Mouse (Mus musculus) gastrocnemius, adult 2 months (tissue): ENCODE data around the gene Foxn3. TPM values are rescaled to one million over a fixed set of nuclear protein-coding genes. Genes with fewer than 3 reads are reported as not detected.

Source experiments
- DNase-seq: peaks from one replicate; pipeline ENCODE4 v3.0.0; 2022
- H3K27ac ChIP-seq: fragments of 200-600 bp; 2 replicates; pipeline ENCODE4 v1.8.1; 2022; ENCODE audit warnings: mild to moderate bottlenecking
- H3K4me3 ChIP-seq: fragments of 200-600 bp; 2 replicates; pipeline ENCODE4 v1.8.1; 2022; ENCODE audit warnings: mild to moderate bottlenecking, moderate library complexity
- CTCF ChIP-seq: fragments of 200-600 bp; IDR thresholded peaks from 2 replicates; pipeline ENCODE4 v1.8.1; 2022; ENCODE audit warnings: antibody characterized with exemption, mild to moderate bottlenecking, moderate library complexity
- intact Hi-C: fragments of 180-260 bp; cut with DNase I; formaldehyde crosslinking; loops from one replicate; pipeline ENCODE4 v1.15.1; 2025
- total RNA-seq, 2 experiments: library from RNA; stranded (reverse); gene quantifications; 2 replicates each; pipeline ENCODE4 v1.2.3; 2021

The Foxn3 gene
- total RNA-seq, 2 experiments from 2014 or later = 190 to 201 TPM

DNA sequence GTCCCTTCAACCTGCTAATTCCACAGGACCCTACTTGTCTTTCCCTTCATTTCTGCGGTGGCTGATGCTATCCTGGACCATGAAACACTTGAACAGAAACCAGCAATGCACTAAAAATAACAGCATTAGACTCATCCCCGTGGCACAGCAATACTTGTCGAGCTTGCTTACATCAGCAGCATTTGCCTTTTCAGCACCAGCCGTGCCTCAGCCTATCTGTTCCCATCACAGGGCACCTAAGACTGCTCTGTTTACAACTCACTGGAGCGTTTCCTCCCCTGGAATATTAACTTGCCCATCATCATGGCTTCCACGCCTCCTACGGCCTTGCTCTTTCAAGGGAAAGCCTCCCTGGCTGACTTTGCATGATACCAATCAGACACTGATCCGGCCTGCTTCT, 185.1 kb downstream of the Foxn3 start:
- intact Hi-C loops = loop anchor here (5.0 kb wide), 2 partner anchors 36 to 71 kb away; no protein-coding TSS in a partner anchor
- DNase-seq = peak; percentile 63
- Histone ChIP-seq H3K4me3 (peak overlapping the region; percentile 7; the same call in 1 of the 2 replicates), H3K27ac (peak overlapping the region; percentile 80)
- no peak for TF ChIP-seq CTCF

DNA sequence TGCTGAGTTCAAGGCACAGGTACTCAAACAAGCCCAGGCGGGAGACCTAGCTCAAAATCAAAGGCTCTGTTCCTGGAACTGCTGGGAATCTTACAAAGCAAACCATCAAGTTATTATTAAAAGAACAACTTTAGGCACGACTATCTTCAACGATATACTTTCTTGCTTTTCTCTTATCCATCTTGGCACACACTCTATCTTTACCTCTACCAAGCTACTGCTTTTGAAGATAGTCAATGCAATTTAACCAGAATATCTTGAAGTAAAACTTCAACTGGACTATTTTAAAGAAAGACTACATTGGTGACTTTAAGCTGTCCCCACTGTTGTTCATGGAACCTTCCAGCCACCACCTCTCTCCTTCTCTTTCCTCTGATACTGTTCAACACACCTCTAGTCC, 185.7 kb downstream of the Foxn3 start:
- Histone ChIP-seq H3K27ac (peak overlapping the region; percentile 80), H3K4me3 (no peak overlapping the region)
- intact Hi-C loops = loop anchor here (5.0 kb wide), 2 partner anchors 35 to 70 kb away; no protein-coding TSS in a partner anchor
- no peak for DNase-seq
- TF ChIP-seq CTCF = no peak

DNA sequence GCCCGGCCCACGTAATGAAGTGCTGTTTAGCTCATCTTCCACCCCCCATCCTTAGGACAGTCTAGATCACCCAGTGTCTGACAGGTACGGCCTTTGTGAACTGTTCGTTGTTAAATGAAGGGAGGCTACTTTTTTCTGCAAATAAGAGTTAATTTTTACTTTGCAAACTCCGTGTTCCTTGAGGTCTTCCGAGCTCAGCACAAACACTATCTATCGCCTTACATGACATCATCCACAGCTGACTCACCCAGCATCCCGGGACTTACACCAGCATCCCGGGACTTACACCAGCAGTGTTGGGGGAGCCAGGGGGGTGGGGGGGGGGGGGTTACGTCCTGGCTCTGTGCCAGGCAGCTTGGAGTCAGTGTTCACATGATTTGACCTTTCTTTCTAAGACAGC, 186.3 kb downstream of the Foxn3 start:
- Histone ChIP-seq H3K27ac (peak overlapping the region; percentile 81), H3K4me3 (no peak overlapping the region)
- no peak for TF ChIP-seq CTCF
- peak; percentile 57 for DNase-seq
- intact Hi-C loops = loop anchor here (5.0 kb wide), 2 partner anchors 35 to 70 kb away; no protein-coding TSS in a partner anchor

- no peak for TF ChIP-seq CTCF
- peak overlapping the region; percentile 81 for H3K27ac ChIP-seq
- intact Hi-C loops = loop anchor here (5.0 kb wide), 2 partner anchors 34 to 69 kb away; no protein-coding TSS in a partner anchor
Observed at GRCm38 (mm10) chr12:99375878-99376454, 187.4 kb downstream of the Foxn3 start.

DNA sequence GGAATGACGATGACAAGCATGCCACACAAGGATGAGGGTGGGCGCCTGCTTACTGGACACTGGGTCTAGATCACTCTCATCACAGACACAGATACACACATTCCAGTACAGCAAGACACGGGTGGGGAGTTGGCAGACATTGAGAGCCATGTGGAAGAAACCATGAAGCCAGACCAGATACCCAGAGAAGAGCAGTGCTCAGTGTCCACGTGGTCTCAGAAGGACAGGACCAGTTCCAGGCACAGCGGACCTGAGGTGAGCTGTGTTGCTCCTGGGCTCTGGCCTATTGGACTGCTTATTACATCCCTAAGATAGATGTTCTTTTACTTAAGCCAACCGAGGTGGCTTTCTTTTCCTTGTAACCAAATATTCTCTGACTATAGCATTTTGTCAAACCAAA, 188.0 kb downstream of the Foxn3 start:
- intact Hi-C loops = loop anchor here (5.0 kb wide), 2 partner anchors 33 to 68 kb away; no protein-coding TSS in a partner anchor
- peak overlapping the region; percentile 81 for H3K27ac ChIP-seq
- DNase-seq = peak; percentile 57
- TF ChIP-seq CTCF = no peak
- H3K4me3 ChIP-seq = no peak overlapping the region

More at GRCm38 (mm10) chr12:99375878-99376454, 187.4 kb downstream of the Foxn3 start:
- H3K4me3 ChIP-seq = no peak overlapping the region
- DNase-seq = no peak

GRCm38 (mm10) chr12:99374099-99374600, 189.2 kb downstream of the Foxn3 start:
- H3K4me3 ChIP-seq = peak overlapping the region; percentile 34
- DNase-seq = peak; percentile 90
- intact Hi-C loops = loop anchor here (5.0 kb wide), 1 partner anchor 157 kb away; no protein-coding TSS in a partner anchor
- peak; percentile 8; the same call in 1 of the 2 replicates for TF ChIP-seq CTCF
- peak overlapping the region; percentile 81 for H3K27ac ChIP-seq

DNA sequence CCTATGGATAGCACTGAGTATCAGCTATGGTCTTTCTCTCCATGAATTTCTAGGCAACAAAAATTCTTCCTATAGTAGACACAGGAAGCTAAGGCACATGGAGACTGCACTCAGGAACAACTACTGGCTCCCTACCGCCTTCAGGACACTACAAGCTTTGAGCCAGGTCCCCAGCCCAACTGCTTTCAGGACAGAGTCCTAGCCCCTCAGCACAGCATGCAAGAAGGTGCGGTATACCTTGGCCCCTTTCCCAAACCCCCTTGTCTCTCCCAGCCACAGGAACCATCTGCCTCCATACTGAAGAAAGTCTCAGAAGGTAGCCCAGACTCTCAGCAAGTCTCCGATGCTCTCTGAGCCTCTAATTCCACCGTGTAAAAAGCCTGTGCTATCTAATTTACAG, 189.8 kb downstream of the Foxn3 start:
- intact Hi-C loops = loop anchor here (5.0 kb wide), 1 partner anchor 156 kb away; no protein-coding TSS in a partner anchor
- TF ChIP-seq CTCF = no peak
- no peak for DNase-seq
- Histone ChIP-seq H3K27ac (peak overlapping the region; percentile 81), H3K4me3 (peak overlapping the region; percentile 34)

DNA sequence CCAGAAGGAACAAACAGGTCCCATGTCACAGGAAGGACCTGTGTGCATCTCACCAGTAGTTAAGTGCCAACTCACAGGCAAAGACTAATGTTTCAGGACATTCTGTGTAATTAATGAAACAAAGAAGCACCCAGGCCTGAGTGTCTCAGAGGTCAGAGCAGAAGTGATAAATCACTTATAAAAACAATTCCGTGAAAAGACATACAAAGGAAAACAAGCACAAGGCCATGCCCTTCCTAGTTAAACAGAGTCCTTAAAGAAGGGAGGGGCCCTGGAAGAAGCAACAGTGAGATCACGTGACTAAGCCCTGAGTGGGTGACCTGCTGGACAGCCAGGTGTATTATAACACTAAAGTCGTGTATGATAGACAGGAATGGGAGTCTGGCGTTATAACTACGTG, 191.9 kb downstream of the Foxn3 start:
- intact Hi-C loops = loop anchor here (5.0 kb wide), 1 partner anchor 154 kb away; no protein-coding TSS in a partner anchor

DNA sequence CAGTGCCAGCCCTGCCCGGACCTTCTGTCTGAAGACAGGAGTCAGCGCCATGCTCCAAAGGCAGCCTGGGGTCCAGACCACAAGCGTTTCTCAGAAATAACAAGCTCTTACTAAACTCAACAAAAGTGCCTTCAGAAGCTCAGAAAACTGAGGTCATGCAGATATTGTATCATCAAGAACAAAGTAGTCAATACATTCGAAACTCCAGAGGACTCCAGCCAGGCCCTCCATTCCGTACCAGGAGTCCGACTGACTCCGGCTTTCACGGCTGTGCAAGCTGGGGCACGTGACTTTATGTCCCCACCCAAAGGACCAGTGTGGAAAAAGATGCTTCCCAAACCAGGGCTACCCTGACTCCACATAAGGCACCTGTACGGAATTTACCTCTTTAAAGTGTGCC, 195.1 kb downstream of the Foxn3 start:
- Histone ChIP-seq H3K4me3 (no peak overlapping the region), H3K27ac (peak overlapping the region; percentile 46)
- DNase-seq = no peak
- intact Hi-C loops = no loop called here
- TF ChIP-seq CTCF = no peak

More for the DNA sequence above, 191.9 kb downstream of the Foxn3 start:
- 0 out of 2 replicates have a peak overlapping the region, but pooled peaks have one; percentile 66 for H3K27ac ChIP-seq
- no peak overlapping the region for H3K4me3 ChIP-seq
- TF ChIP-seq CTCF = no peak
- DNase-seq = no peak

DNA sequence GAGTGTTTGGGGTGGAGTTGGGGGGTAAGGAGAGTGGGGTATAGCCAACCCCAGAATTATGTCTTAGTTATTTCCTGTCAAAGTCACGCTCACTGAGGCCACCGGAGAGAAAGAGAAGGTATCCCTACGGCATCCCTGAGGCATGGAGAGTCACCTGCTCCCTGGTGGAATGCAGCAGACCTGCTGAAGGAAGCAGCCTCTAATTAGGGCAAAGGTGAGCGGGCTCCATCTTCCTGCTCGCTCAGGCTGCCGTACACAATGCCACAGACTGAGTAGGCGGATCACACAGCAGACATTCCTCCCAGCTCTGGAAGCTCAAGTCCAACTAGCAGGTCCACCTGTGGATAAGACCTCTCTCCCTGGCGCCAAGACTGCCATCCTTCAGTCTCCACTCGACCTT, 197.4 kb downstream of the Foxn3 start:
- TF ChIP-seq CTCF = no peak
- H3K4me3 ChIP-seq = no peak overlapping the region
- H3K27ac ChIP-seq = no peak overlapping the region
- peak; percentile 13 for DNase-seq
- intact Hi-C loops = no loop called here

DNA sequence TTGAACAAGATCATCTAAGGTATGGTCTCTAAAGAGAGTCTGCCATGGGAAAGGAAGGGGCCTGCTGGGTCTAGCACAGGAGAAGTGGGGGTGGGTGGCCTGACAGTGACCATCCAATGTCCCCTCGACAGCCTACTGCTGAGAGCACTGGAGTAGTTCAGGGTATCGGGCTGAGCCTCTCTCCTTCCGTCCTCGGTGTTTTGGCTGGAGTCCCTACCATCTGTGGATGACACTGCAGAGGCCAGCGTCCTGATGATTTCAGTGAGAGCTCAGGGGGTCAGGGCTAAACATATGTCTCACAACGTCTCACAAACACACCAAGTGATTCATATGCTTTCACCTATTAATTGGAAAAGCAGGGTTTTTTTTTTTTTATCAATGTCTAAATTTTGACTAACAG, 199.2 kb downstream of the Foxn3 start:
- H3K4me3 ChIP-seq = no peak overlapping the region
- DNase-seq = peak; percentile 43
- intact Hi-C loops = no loop called here
- peak overlapping the region; percentile 77 for H3K27ac ChIP-seq
- no peak for TF ChIP-seq CTCF

DNA sequence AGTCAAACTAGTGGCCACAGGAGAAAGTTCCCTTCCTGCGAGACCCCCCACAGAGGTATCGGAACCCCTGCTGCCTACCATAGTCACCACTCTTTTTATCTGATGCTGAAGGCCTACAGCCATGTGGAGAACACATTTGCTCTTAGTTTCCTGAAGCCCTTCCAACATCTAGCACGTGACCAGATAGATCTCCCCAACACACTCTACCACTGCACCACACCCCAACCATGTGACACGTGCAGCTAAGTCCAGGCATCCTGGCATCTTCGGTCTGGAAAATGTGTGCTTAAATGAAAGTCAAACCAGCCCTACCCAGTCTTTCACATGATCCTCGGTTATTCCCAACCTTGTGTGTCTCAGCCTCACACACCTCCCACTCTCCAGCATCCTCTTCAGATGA, 200.4 kb downstream of the Foxn3 start:
- no peak for TF ChIP-seq CTCF
- intact Hi-C loops = no loop called here
- H3K27ac ChIP-seq = peak overlapping the region; percentile 77
- DNase-seq = peak; percentile 63
- H3K4me3 ChIP-seq = no peak overlapping the region

DNA sequence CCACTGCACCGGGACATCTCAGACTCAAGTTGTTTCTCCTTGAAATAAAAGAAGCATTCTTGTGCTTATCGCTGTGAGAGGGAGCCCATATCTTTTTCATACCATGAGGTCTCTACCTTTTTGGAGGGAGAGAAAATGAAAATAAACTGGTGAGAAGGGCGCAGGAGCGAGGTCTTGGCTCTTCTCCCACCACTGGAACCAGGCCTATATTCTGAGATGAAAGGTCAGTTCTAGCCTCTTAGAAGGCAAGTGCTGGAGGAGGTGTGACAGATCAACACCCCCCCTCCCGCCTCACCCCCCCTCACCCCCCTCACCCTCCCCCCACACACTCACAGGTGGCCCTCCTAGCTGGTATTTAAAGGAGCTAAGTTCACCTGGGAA, 201.6 kb downstream of the Foxn3 start:
- H3K4me3 ChIP-seq = no peak overlapping the region
- DNase-seq = no peak
- intact Hi-C loops = no loop called here
- TF ChIP-seq CTCF = no peak
- H3K27ac ChIP-seq = peak overlapping the region; percentile 77
